In genomic region chr16:75353394-75353793, GRCm38 (mm10) we compare ENCODE assay signal across 17 mouse cellular contexts.
DNase-seq lines count a peak whose midpoint lies in the region; ATAC-seq lines count a peak whose summit lies in the region.
"Had no signal": no experiment of that assay in that cellular context is flagged by ENCODE, and none has a peak within 500 bp of the region (broad histone marks: within the 10 kb centered on the region; RNA-seq: fewer than 3 reads in every experiment).

No protein-coding gene starts in this region.

- no peaks in the 10 kb centered on the region for H3K36me3 ChIP-seq in liver, embryonic 11.5 days (ENCODE audit: control insufficient read depth, insufficient read depth, low read length)
- H3K36me3 ChIP-seq in liver, embryonic 16.5 days (ENCODE audit: control insufficient read depth, insufficient read depth): no peaks in the 10 kb centered on the region
- H3K36me3 ChIP-seq: embryonic facial prominence, embryonic 10.5 days; heart, embryonic 13.5 days; hindbrain, embryonic 15.5 days had no signal

- H3K4me2 ChIP-seq in liver, embryonic 11.5 days: no peak overlapping the region
- H3K4me2 ChIP-seq in liver, embryonic 16.5 days (ENCODE audit: low read depth, low read length): no peak overlapping the region
- H3K4me2 ChIP-seq: heart, embryonic 13.5 days; hindbrain, embryonic 15.5 days had no signal

- no peaks in the 10 kb centered on the region for H3K27me3 ChIP-seq in liver, embryonic 11.5 days (replicated peaks; ENCODE audit: control insufficient read depth, insufficient read depth, low read length)
- no peaks in the 10 kb centered on the region for H3K27me3 ChIP-seq in liver, embryonic 16.5 days (ENCODE audit: control insufficient read depth, insufficient read depth, low read depth, low read length)
- H3K27me3 ChIP-seq: heart, embryonic 13.5 days; hindbrain, embryonic 15.5 days had no signal

- H3K9ac ChIP-seq in liver, embryonic 11.5 days (ENCODE audit: low read depth, low read length): no peak overlapping the region
- H3K9ac ChIP-seq in liver, embryonic 16.5 days (ENCODE audit: low read depth, low read length): no peak overlapping the region
- H3K9ac ChIP-seq: heart, embryonic 13.5 days; hindbrain, embryonic 15.5 days had no signal

- no peak for DNase-seq in liver, embryonic 11.5 days (ENCODE audit: low spot score)
- DNase-seq in liver: no peak
- DNase-seq in neural tube, embryonic 10.5 days (ENCODE audit: extremely low spot score, low spot score): no peak
- no peak for DNase-seq in gastrocnemius, postnatal 14 days
- DNase-seq in cerebellum, adult 18-20 months: no peak
- DNase-seq: adrenal gland, postnatal 10 days; cerebellum, adult 11 months; cerebellum, adult 9-11 months; cerebellum, postnatal 36 days; gastrocnemius, postnatal 10 days; heart, postnatal 36 days had no signal

- WGBS in liver, embryonic 11.5 days: 77% methylated on average over 1 of the region's 1 CpGs
- 47% methylated on average over 1 of the region's 1 CpGs for WGBS in liver, embryonic 16.5 days (ENCODE audit: insufficient replicate concordance)

- H3K4me1 ChIP-seq in liver, embryonic 11.5 days (replicated peaks; ENCODE audit: control insufficient read depth, insufficient read depth, low read length): no peaks in the 10 kb centered on the region
- H3K4me1 ChIP-seq in liver, embryonic 16.5 days (ENCODE audit: control insufficient read depth, low read depth, low read length): no peaks in the 10 kb centered on the region
- H3K4me1 ChIP-seq: embryonic facial prominence, embryonic 10.5 days; heart, embryonic 13.5 days; hindbrain, embryonic 15.5 days had no signal

- H3K4me3 ChIP-seq in liver, embryonic 11.5 days (ENCODE audit: low read depth, low read length): no peak overlapping the region
- no peak overlapping the region for H3K4me3 ChIP-seq in liver, embryonic 16.5 days (ENCODE audit: low read depth, low read length)
- H3K4me3 ChIP-seq: embryonic facial prominence, embryonic 10.5 days; heart, embryonic 13.5 days; hindbrain, embryonic 15.5 days had no signal

- peak; percentile 60 for ATAC-seq in liver, embryonic 11.5 days (replicated peaks; ENCODE audit: low FRiP score)
- ATAC-seq in common myeloid progenitor, adult 5-6 weeks (replicated peaks; ENCODE audit: low read depth, poor library complexity, severe bottlenecking): peak; percentile 87
- ATAC-seq in liver, embryonic 16.5 days (ENCODE audit: low read depth): 0 out of 2 replicates have a peak, but pooled peaks have one; percentile 13
- ATAC-seq: forebrain, embryonic 14.5 days had no signal

- intact Hi-C loops in gastrocnemius, postnatal 14 days (cut with DNase I; ENCODE audit: low total_unique reads): no loop called here

- no peak overlapping the region for H3K27ac ChIP-seq in liver, embryonic 11.5 days (ENCODE audit: low read depth, low read length)
- H3K27ac ChIP-seq in liver, embryonic 16.5 days (ENCODE audit: low read length): no peak overlapping the region
- H3K27ac ChIP-seq: embryonic facial prominence, embryonic 10.5 days; heart, embryonic 13.5 days; hindbrain, embryonic 15.5 days had no signal

- no peaks in the 10 kb centered on the region; the same call in 1 of the 2 replicates for H3K9me3 ChIP-seq in liver, embryonic 11.5 days (ENCODE audit: control insufficient read depth, low read length)
- no peaks in the 10 kb centered on the region for H3K9me3 ChIP-seq in liver, embryonic 16.5 days (replicated peaks; ENCODE audit: control insufficient read depth, low read length)
- H3K9me3 ChIP-seq: embryonic facial prominence, embryonic 10.5 days; hindbrain, embryonic 15.5 days had no signal

Comparison
In these comparisons a context has a peak if more than half of its experiments do, and no peak if none do; other contexts are left out.
1. ATAC-seq: peak in every context shown above with its lines; median percentile 87 in common myeloid progenitor, adult 5-6 weeks; 60 in liver, embryonic 11.5 days; 13 in liver, embryonic 16.5 days.